Mouse (Mus musculus) bone marrow, adult 2 months (tissue): ENCODE measurements at regions not wholly inside any gene's neighbourhood (a gene's known extent, or its start where the extent isn't known, plus 50 kb on each side); places are given as distances from the start of the nearest gene placed in this dataset.

Source experiments
- CTCF ChIP-seq: fragments of 200-500 bp; IDR thresholded peaks from 2 replicates; pipeline ENCODE4 v1.5.1; 2011; ENCODE audit warnings: low read length, control low read depth; ENCODE audit not compliant: control insufficient read depth, insufficient read depth
- POLR2A ChIP-seq: fragments of 200-500 bp; IDR thresholded peaks from 2 replicates; pipeline ENCODE4 v1.6.1; 2011; ENCODE audit warnings: low read depth, mild to moderate bottlenecking, control low read depth, low read length, borderline replicate concordance; ENCODE audit not compliant: control insufficient read depth

- no peak for TF ChIP-seq CTCF
- TF ChIP-seq POLR2A: no peak
Observed at GRCm38 (mm10) chr2:75176267-75176666, 350.7 kb downstream of the Mtx2 start.
